Mouse (Mus musculus) left cerebral cortex, adult 11 months (tissue): ENCODE data around the gene 4921504E06Rik.

Source experiments
- DNase-seq: peaks from one replicate; pipeline ENCODE4 v3.0.0; 2022; ENCODE audit warnings: low spot score

4921504E06Rik gene

GRCm38 (mm10) chr2:19419686-19420345, 133.9 kb downstream of the 4921504E06Rik start:
- no peak for DNase-seq

- no peak for DNase-seq
Measured at GRCm38 (mm10) chr2:19416066-19416465, 137.6 kb downstream of the 4921504E06Rik start.

GRCm38 (mm10) chr2:19415063-19415521, 138.6 kb downstream of the 4921504E06Rik start:
- DNase-seq: peak; percentile 71

- DNase-seq: peak; percentile 22
Measured at GRCm38 (mm10) chr2:19414222-19414965, 139.3 kb downstream of the 4921504E06Rik start.
